Mouse (Mus musculus): ENCODE results near the gene Olfr891. TPM values are rescaled to one million over a fixed set of nuclear protein-coding genes. Genes with fewer than 3 reads are reported as not detected.
"Not testable (repeated sequence)": the region's sequence is repeated elsewhere in the genome, so short reads cannot be mapped to it uniquely, and the experiment has no call there.

The Olfr891 gene
- polyA plus RNA-seq (2015; fragmentation: Nextera tagmentation; extraction: Ambion mirVana): not detected in 2 replicates

GRCm38 (mm10) chr9:38180721-38181120, at the start of gene Olfr891:
Gene Olfr891, minus strand, starts transcription at chr9:38180821.
- no peaks in the 10 kb centered on the region for H3K9me3 ChIP-seq
- no peak within 1 kb of the TSS for H3K9ac ChIP-seq
- ATAC-seq: no peak
- H3K27ac ChIP-seq: no peak within 1 kb of the TSS
- no peak within 1 kb of the TSS for H3K4me3 ChIP-seq (replicated peaks)
- no peaks in the 10 kb centered on the region for H3K36me3 ChIP-seq
- H3K27me3 ChIP-seq (replicated peaks): no peaks in the 10 kb centered on the region
- no peak within 1 kb of the TSS for H3K4me2 ChIP-seq (replicated peaks)
- 79% methylated on average over 1 of the region's 1 CpGs for WGBS
- H3K4me1 ChIP-seq (replicated peaks): no peaks in the 10 kb centered on the region

GRCm38 (mm10) chr9:38217755-38218154, 37.1 kb upstream of the Olfr891 start, which contains the start of gene Olfr894:
Gene Olfr894, plus strand, starts transcription at chr9:38218055.
- Histone ChIP-seq H3K4me3 (replicated peaks) (no peak within 1 kb of the TSS), H3K27me3 (replicated peaks) (no peaks in the 10 kb centered on the region), H3K9ac (no peak within 1 kb of the TSS), H3K27ac (no peak within 1 kb of the TSS), H3K4me1 (replicated peaks) (no peaks in the 10 kb centered on the region), H3K4me2 (replicated peaks) (no peak within 1 kb of the TSS), H3K9me3 (no peaks in the 10 kb centered on the region), H3K36me3 (no peaks in the 10 kb centered on the region)
- no peak for ATAC-seq

GRCm38 (mm10) chr9:38208065-38208464, 27.4 kb upstream of the Olfr891 start, which contains the start of gene Olfr893:
Gene Olfr893, plus strand, starts transcription at chr9:38208365.
- no peak for ATAC-seq
- H3K4me2 ChIP-seq (replicated peaks): no peak within 1 kb of the TSS
- WGBS: 84% methylated on average over 3 of the region's 3 CpGs
- H3K9ac ChIP-seq: no peak within 1 kb of the TSS
- H3K4me3 ChIP-seq (replicated peaks): no peak within 1 kb of the TSS
- no peaks in the 10 kb centered on the region for H3K27me3 ChIP-seq (replicated peaks)
- no peaks in the 10 kb centered on the region for H3K4me1 ChIP-seq (replicated peaks)
- no peak within 1 kb of the TSS for H3K27ac ChIP-seq
- no peaks in the 10 kb centered on the region for H3K9me3 ChIP-seq
- H3K36me3 ChIP-seq: no peaks in the 10 kb centered on the region

- not testable (repeated sequence) for H3K27me3 ChIP-seq (replicated peaks); H3K9me3 ChIP-seq; H3K4me2 ChIP-seq (replicated peaks); H3K4me3 ChIP-seq (replicated peaks); H3K9ac ChIP-seq; H3K4me1 ChIP-seq (replicated peaks); H3K36me3 ChIP-seq; ATAC-seq; H3K27ac ChIP-seq
- WGBS: 55% methylated on average over 2 of the region's 2 CpGs
These were observed 12.3 kb downstream of the Olfr891 start for GRCm38 (mm10) chr9:38168341-38168740.

- Histone ChIP-seq H3K4me1 (replicated peaks) (no peaks in the 10 kb centered on the region), H3K27me3 (replicated peaks) (no peaks in the 10 kb centered on the region), H3K9ac (no peak within 1 kb of the TSS), H3K36me3 (no peaks in the 10 kb centered on the region), H3K4me2 (replicated peaks) (no peak within 1 kb of the TSS), H3K27ac (no peak within 1 kb of the TSS), H3K4me3 (replicated peaks) (no peak within 1 kb of the TSS), H3K9me3 (no peaks in the 10 kb centered on the region)
- no peak for ATAC-seq
These were observed 38.4 kb downstream of the Olfr891 start, which contains the start of gene Olfr890 for GRCm38 (mm10) chr9:38142217-38142616. Gene Olfr890, plus strand, starts transcription at chr9:38142517.

Other genes with a start within 250 kb of the Olfr891 start
- not detected in 2 replicates for gene Olfr881, start 189.0 kb downstream of the Olfr891 start, polyA plus RNA-seq (2015; fragmentation: Nextera tagmentation; extraction: Ambion mirVana)
- not detected in 2 replicates for gene Olfr883, start 155.0 kb downstream of the Olfr891 start, polyA plus RNA-seq (2015; fragmentation: Nextera tagmentation; extraction: Ambion mirVana)
- gene Olfr884, start 134.3 kb downstream of the Olfr891 start, polyA plus RNA-seq (2015; fragmentation: Nextera tagmentation; extraction: Ambion mirVana): not detected in 2 replicates
- gene Olfr885, start 119.5 kb downstream of the Olfr891 start, polyA plus RNA-seq (2015; fragmentation: Nextera tagmentation; extraction: Ambion mirVana): not detected in 2 replicates
- not detected in 2 replicates for gene Olfr887, start 96.7 kb downstream of the Olfr891 start, polyA plus RNA-seq (2015; fragmentation: Nextera tagmentation; extraction: Ambion mirVana)
- not detected in 2 replicates for gene Olfr888, start 72.7 kb downstream of the Olfr891 start, polyA plus RNA-seq (2015; fragmentation: Nextera tagmentation; extraction: Ambion mirVana)
- 0.04 and 0.08 TPM in 2 replicates for gene Olfr889, start 65.6 kb downstream of the Olfr891 start, polyA plus RNA-seq (2015; fragmentation: Nextera tagmentation; extraction: Ambion mirVana)
- gene Olfr890, start 38.3 kb downstream of the Olfr891 start, polyA plus RNA-seq (2015; fragmentation: Nextera tagmentation; extraction: Ambion mirVana): not detected in 2 replicates
- not detected in 2 replicates for gene Olfr893, start 27.5 kb upstream of the Olfr891 start, polyA plus RNA-seq (2015; fragmentation: Nextera tagmentation; extraction: Ambion mirVana)
- gene Olfr894, start 37.2 kb upstream of the Olfr891 start, polyA plus RNA-seq (2015; fragmentation: Nextera tagmentation; extraction: Ambion mirVana): not detected in 2 replicates
- not detected in 2 replicates for gene Olfr143, start 72.0 kb upstream of the Olfr891 start, polyA plus RNA-seq (2015; fragmentation: Nextera tagmentation; extraction: Ambion mirVana)
- gene Olfr895, start 87.0 kb upstream of the Olfr891 start, polyA plus RNA-seq (2015; fragmentation: Nextera tagmentation; extraction: Ambion mirVana): not detected in 2 replicates
- gene Olfr896-ps1, start 110.3 kb upstream of the Olfr891 start, polyA plus RNA-seq (2015; fragmentation: Nextera tagmentation; extraction: Ambion mirVana): not detected in 2 replicates
- not detected in 2 replicates for gene Olfr25, start 148.2 kb upstream of the Olfr891 start, polyA plus RNA-seq (2015; fragmentation: Nextera tagmentation; extraction: Ambion mirVana)
- not detected in 2 replicates for gene Olfr898, start 167.6 kb upstream of the Olfr891 start, polyA plus RNA-seq (2015; fragmentation: Nextera tagmentation; extraction: Ambion mirVana)
- gene Olfr250, start 186.1 kb upstream of the Olfr891 start, polyA plus RNA-seq (2015; fragmentation: Nextera tagmentation; extraction: Ambion mirVana): not detected in 2 replicates
- not detected in 2 replicates for gene Olfr251, start 196.3 kb upstream of the Olfr891 start, polyA plus RNA-seq (2015; fragmentation: Nextera tagmentation; extraction: Ambion mirVana)
- not detected in 2 replicates for gene Olfr147, start 220.9 kb upstream of the Olfr891 start, polyA plus RNA-seq (2015; fragmentation: Nextera tagmentation; extraction: Ambion mirVana)
- not detected in 2 replicates for gene Olfr901, start 248.6 kb upstream of the Olfr891 start, polyA plus RNA-seq (2015; fragmentation: Nextera tagmentation; extraction: Ambion mirVana)